Mouse (Mus musculus): Measurements from ENCODE around the gene Gm10306. TPM values are rescaled to one million over a fixed set of nuclear protein-coding genes. Genes with fewer than 3 reads are reported as not detected.

Gm10306 gene
- polyA plus RNA-seq, 1 experiment from 2014 or later: not detected

Other genes with a start within 250 kb of the Gm10306 start
- gene Caap1, start 250 bp downstream of the Gm10306 start, polyA plus RNA-seq (2015; fragmentation: Nextera tagmentation; extraction: Ambion mirVana): 7.5 and 9.1 TPM in 2 replicates
- gene Plaa, start 46.7 kb downstream of the Gm10306 start, polyA plus RNA-seq (2015; fragmentation: Nextera tagmentation; extraction: Ambion mirVana): 25.9 and 26.4 TPM in 2 replicates
- 1.8 and 1.9 TPM in 2 replicates for gene Ift74, start 57.9 kb downstream of the Gm10306 start, polyA plus RNA-seq (2015; fragmentation: Nextera tagmentation; extraction: Ambion mirVana)
- 0.03 and 0.07 TPM in 2 replicates for gene Lrrc19, start 93.6 kb downstream of the Gm10306 start, polyA plus RNA-seq (2015; fragmentation: Nextera tagmentation; extraction: Ambion mirVana)
- gene Tek, start 182.7 kb downstream of the Gm10306 start, polyA plus RNA-seq (2015; fragmentation: Nextera tagmentation; extraction: Ambion mirVana): 4.0 and 4.8 TPM in 2 replicates